Mouse (Mus musculus) gastrocnemius, adult 2 months (tissue): ENCODE measurements at regions not wholly inside any gene's neighbourhood (a gene's known extent, or its start where the extent isn't known, plus 50 kb on each side); places are given as distances from the start of the nearest gene placed in this dataset.

Experiments used
- DNase-seq: peaks from one replicate; pipeline ENCODE4 v3.0.0; 2022
- H3K27ac ChIP-seq: fragments of 200-600 bp; 2 replicates; pipeline ENCODE4 v1.8.1; 2022; ENCODE audit warnings: mild to moderate bottlenecking
- H3K4me3 ChIP-seq: fragments of 200-600 bp; 2 replicates; pipeline ENCODE4 v1.8.1; 2022; ENCODE audit warnings: mild to moderate bottlenecking, moderate library complexity
- CTCF ChIP-seq: fragments of 200-600 bp; IDR thresholded peaks from 2 replicates; pipeline ENCODE4 v1.8.1; 2022; ENCODE audit warnings: antibody characterized with exemption, mild to moderate bottlenecking, moderate library complexity
- intact Hi-C: fragments of 180-260 bp; cut with DNase I; formaldehyde crosslinking; loops from one replicate; pipeline ENCODE4 v1.15.1; 2025

DNA sequence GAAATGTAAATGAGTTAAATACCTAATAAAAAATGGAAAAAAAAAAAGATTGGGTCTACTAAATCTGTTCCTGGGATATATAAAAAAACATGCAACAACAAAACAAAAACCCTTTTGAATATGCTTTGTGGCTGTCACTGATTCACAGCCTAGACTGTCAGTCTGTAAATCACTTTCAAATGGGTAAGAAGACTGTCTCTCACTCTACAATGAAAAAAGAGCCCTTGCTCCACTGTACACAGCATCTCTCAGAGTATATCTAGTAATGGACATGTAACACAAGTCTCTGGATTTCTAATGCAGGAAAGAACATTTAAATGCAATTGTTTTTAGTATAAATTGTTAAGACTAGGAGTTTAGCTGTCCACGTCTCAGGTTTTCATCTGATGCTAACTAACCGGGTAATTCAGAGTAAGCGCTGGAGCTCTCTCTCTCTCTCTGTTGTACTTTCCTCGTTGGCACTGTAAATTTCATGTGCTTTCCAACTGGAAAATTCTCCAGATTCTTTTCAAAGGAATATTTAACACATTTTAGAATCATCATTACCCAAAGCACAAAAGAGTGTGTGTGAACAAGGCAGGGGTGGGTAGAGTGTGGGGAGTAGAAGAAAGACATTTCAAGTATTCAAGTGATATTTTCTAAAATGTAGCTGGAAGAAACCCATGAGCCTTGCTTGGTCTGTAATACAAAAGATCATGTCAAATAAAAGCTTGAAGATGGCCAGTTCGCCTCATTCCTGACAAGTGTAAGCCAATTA, 66.6 kb upstream of the Pam start:
- TF ChIP-seq CTCF, result no peak
- intact Hi-C loops, result no loop called here
- DNase-seq, result no peak
- Histone ChIP-seq H3K27ac (no peak overlapping the region), H3K4me3 (no peak overlapping the region)

DNA sequence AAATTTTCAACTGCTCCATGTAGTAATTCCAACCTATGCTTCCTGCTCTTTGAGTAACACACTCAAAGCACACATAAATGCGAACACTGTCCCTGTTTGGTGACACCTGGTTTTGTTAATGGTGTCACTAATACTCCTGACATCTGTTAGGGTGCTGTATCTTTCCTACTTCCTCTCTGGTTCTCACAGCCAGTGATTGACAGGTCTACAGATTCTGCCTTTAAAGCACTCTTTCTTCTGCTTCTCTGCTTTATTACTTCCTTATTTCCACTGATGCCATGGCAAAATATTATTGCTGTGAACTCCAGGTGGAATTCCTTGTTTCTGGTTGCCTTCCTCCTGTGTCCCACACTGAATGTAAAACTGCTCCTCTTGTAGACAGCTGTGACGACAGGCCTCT, 63.5 kb upstream of the Pam start:
- no peak for DNase-seq
- TF ChIP-seq CTCF, result no peak
- no peak overlapping the region for H3K4me3 ChIP-seq
- H3K27ac ChIP-seq, result no peak overlapping the region
- intact Hi-C loops, result no loop called here

DNA sequence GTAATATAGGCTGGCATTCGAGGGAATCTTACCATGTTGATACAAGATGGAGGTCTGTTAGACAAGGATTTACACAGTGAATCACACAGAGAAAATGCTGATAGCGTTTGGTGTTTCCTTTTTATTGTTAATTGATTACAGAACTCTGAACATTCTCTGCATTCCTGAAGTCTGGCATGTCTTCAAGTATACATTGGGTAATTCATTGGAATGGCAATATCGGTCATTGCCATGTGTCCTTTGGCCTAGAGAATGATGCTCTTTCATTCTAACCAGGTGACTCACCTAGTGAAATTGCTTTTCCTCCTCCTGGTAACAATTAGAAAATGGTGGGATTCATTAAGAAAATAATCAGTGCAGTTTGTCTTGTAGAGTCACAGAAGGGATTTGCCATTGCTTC, 51.9 kb upstream of the Pam start:
- no peak for TF ChIP-seq CTCF
- H3K27ac ChIP-seq, result no peak overlapping the region

More for the DNA sequence above, 51.9 kb upstream of the Pam start:
- no peak for DNase-seq
- H3K4me3 ChIP-seq, result no peak overlapping the region
- intact Hi-C loops, result no loop called here
